Mouse (Mus musculus) cerebellum, adult 2 months (tissue): Measurements from ENCODE around the gene Ugdh.

Experiments used
- CTCF ChIP-seq: fragments of 200-500 bp; IDR thresholded peaks from 2 replicates; pipeline ENCODE4 v1.5.1; 2011; ENCODE audit warnings: low read depth, mild to moderate bottlenecking, control low read depth, low read length, moderate library complexity, borderline replicate concordance; ENCODE audit not compliant: insufficient read depth
- POLR2A ChIP-seq: fragments of 200-500 bp; IDR thresholded peaks from 2 replicates; pipeline ENCODE4 v1.6.1; 2011; ENCODE audit warnings: low read length, control low read depth, borderline replicate concordance; ENCODE audit not compliant: insufficient read depth

DNA sequence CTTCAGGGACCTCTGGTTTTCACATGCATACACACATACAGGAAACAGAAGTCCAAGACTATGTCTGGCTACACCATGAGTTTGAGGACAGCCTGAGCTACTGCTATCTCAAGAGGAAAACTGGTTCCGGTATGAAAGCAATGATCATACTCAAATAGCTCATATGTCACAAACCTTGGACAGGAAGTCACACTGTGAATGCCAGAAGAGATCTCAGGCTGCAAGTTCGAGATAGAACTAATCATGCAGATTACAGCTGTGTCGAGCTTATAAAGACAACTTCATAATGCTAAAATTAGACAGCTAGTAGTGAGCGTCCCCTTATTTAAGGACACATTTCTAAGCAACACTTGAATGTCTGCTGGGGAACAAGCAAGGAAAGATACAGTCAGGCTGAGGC lies 44.8 kb upstream of the Ugdh start:
- TF ChIP-seq POLR2A (no peak), CTCF (no peak)
